Mouse (Mus musculus): ENCODE results near the gene Ece1.

- TF ChIP-seq CTCF (IDR thresholded peaks at IDR 0.05; ENCODE audit: borderline replicate concordance, insufficient read depth, low read length) (no peak), POLR2A (IDR thresholded peaks at IDR 0.05; ENCODE audit: low read depth, low read length) (no peak)
These were observed 59.5 kb downstream of the Ece1 start for GRCm38 (mm10) chr4:137921510-137921909.

Data from embryonic fibroblast, embryonic 13.5 days (primary cell).